Comparison of ENCODE assay signal across 14 mouse cellular contexts in the genomic region with DNA sequence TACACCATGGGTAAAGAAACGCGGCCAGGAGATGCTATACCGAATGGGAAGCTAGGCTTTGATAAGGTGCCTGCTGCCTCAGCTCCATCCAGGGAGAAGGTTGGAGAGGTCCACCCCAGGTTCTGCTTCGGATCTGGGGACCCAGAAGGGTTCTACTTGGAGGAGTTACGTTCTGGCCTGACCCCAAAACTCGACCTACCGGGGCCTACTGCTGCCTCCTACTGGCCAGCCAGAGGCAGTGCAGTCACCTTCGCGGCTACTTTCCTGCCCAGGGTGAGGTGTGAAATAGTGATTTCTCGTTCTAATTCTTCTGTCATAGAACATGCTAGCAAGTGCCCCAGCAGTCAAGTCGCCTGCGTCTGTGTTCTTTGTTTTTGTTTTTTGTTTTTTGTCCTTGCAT. TPM values are rescaled to one million over a fixed set of nuclear protein-coding genes. Genes with fewer than 3 reads are reported as not detected.
A peak's percentile ranks its signal among the peaks of the same experiment; 100 is the strongest.
DNase-seq lines count a peak whose midpoint lies in the region; ATAC-seq and TF ChIP-seq lines count a peak whose summit lies in the region.
"Had no signal": no experiment of that assay in that cellular context is flagged by ENCODE, and none has a peak within 500 bp of the region (broad histone marks: within the 10 kb centered on the region; RNA-seq: fewer than 3 reads in every experiment).

No protein-coding gene starts in this region.

- no peaks in the 10 kb centered on the region for H3K36me3 ChIP-seq in liver, adult 2 months (ENCODE audit: control insufficient read depth, insufficient read depth, low read length)
- no peaks in the 10 kb centered on the region for H3K36me3 ChIP-seq in liver, embryonic 12.5 days
- H3K36me3 ChIP-seq in CH12.LX (replicated peaks in 1 of 2; ENCODE audit: control insufficient read depth in 1 of 2, insufficient read depth in 1 of 2, low read length in 1 of 2), result no peaks in the 10 kb centered on the region
- H3K36me3 ChIP-seq: embryonic facial prominence, embryonic 12.5 days; heart, embryonic 15.5 days; liver, embryonic 15.5 days; midbrain, embryonic 12.5 days had no signal

- H3K4me1 ChIP-seq in liver, adult 2 months (ENCODE audit: control insufficient read depth, insufficient read depth, low read length), result peaks cover under 1% of the 10 kb centered on the region; the same call in 1 of the 2 replicates
- H3K4me1 ChIP-seq in liver, embryonic 12.5 days, result peaks cover 21% of the 10 kb centered on the region
- peaks cover 4 to 16% of the 10 kb centered on the region in 2 experiments; a peak in 2 of 4 replicates for H3K4me1 ChIP-seq in CH12.LX (ENCODE audit: control insufficient read depth in 1 of 2, insufficient read depth in 2 of 2)
- H3K4me1 ChIP-seq: embryonic facial prominence, embryonic 12.5 days had no signal

- TF ChIP-seq RAD21 in CH12.LX (IDR thresholded peaks at IDR 0.05; ENCODE audit: low read depth, low read length), result peak; percentile 24

- in situ Hi-C loops in CH12.LX (cut with MboI; ENCODE audit: low pct_ligation_motif_present, low pct_unique_long_range_greater_than_20kb, low sequenced_read_pairs), result no loop called here

- dilution Hi-C loops in CH12.LX (cut with MboI; ENCODE audit: extremely low pct_ligation_motif_present, extremely low pct_unique_long_range_greater_than_20kb, low sequenced_read_pairs), result no loop called here

- ATAC-seq in liver, embryonic 12.5 days, result no peak
- ATAC-seq in erythroblast, adult 5-6 weeks (replicated peaks; ENCODE audit: low FRiP score, poor library complexity, severe bottlenecking), result peak; percentile 68

- H3K4me3 ChIP-seq in liver, adult 2 months (ENCODE audit: insufficient read depth, low read depth, low read length), result no peak overlapping the region
- no peak overlapping the region for H3K4me3 ChIP-seq in liver, embryonic 12.5 days
- H3K4me3 ChIP-seq in CH12.LX (replicated peaks in 1 of 3; ENCODE audit: low read depth in 2 of 3, low read length in 2 of 3, poor library complexity in 1 of 3), result no peak overlapping the region
- H3K4me3 ChIP-seq: embryonic facial prominence, embryonic 12.5 days; heart, embryonic 15.5 days; liver, embryonic 15.5 days; midbrain, embryonic 12.5 days had no signal

- no peaks in the 10 kb centered on the region for H3K79me2 ChIP-seq in liver, adult 2 months (ENCODE audit: control insufficient read depth, insufficient read depth, low read length)
- H3K79me2 ChIP-seq in CH12.LX (replicated peaks; ENCODE audit: control insufficient read depth, extremely low read depth, insufficient read depth, poor library complexity, severe bottlenecking), result no peaks in the 10 kb centered on the region

- WGBS in liver, adult 2 months, result 79% methylated on average over 12 of the region's 12 CpGs
- 63% methylated on average over 12 of the region's 12 CpGs for WGBS in liver, embryonic 12.5 days (ENCODE audit: insufficient replicate concordance)

- no peak for TF ChIP-seq POLR2A in liver, adult 2 months (IDR thresholded peaks at IDR 0.05; ENCODE audit: extremely low read depth, insufficient read depth, low read length)
- no peak for TF ChIP-seq POLR2A in CH12.LX (IDR thresholded peaks at IDR 0.05; ENCODE audit: low read depth, low read length)

- peak; percentile 12 for DNase-seq in adrenal gland, postnatal 14 days
- DNase-seq in adrenal gland, postnatal 4 days (ENCODE audit: low spot score in 2 of 2), result no peak
- no peak for DNase-seq in liver, adult 2 months (ENCODE audit: extremely low read depth, low read depth, low spot score)
- DNase-seq in CH12.LX (ENCODE audit: extremely low read depth), result no peak
- no peak for DNase-seq in embryo, embryonic 10.5 days (ENCODE audit: low spot score)
- no peak for DNase-seq in right cerebral cortex, postnatal 4 days
- DNase-seq: cerebellum, adult 8-10 months; kidney, adult 18-20 months had no signal

- H3K27me3 ChIP-seq in liver, adult 2 months (ENCODE audit: control insufficient read depth, insufficient read depth, low read length), result no peaks in the 10 kb centered on the region
- no peaks in the 10 kb centered on the region for H3K27me3 ChIP-seq in liver, embryonic 12.5 days (replicated peaks)
- peaks cover 2% of the 10 kb centered on the region for H3K27me3 ChIP-seq in CH12.LX (replicated peaks)
- H3K27me3 ChIP-seq: embryonic facial prominence, embryonic 12.5 days; heart, embryonic 15.5 days; liver, embryonic 15.5 days; midbrain, embryonic 12.5 days had no signal

- no peak overlapping the region for H3K27ac ChIP-seq in liver, adult 2 months (replicated peaks; ENCODE audit: insufficient read depth, low read depth, low read length)
- no peak overlapping the region for H3K27ac ChIP-seq in liver, embryonic 12.5 days
- no peak overlapping the region for H3K27ac ChIP-seq in CH12.LX (ENCODE audit: insufficient read depth, low read depth)
- H3K27ac ChIP-seq: embryonic facial prominence, embryonic 12.5 days; heart, embryonic 15.5 days; liver, embryonic 15.5 days; midbrain, embryonic 12.5 days had no signal

- TF ChIP-seq EP300 in CH12.LX (IDR thresholded peaks at IDR 0.05; ENCODE audit: low read length), result no peak

- peak; percentile 81 for TF ChIP-seq CTCF in liver, adult 2 months (IDR thresholded peaks at IDR 0.05; ENCODE audit: low read depth, low read length)
- peak; percentile 65 to 68 for TF ChIP-seq CTCF in CH12.LX (conservative IDR thresholded peaks at IDR 0.05 in 1 of 2, IDR thresholded peaks at IDR 0.05 in 1 of 2; ENCODE audit: low read depth in 2 of 2, low read length in 2 of 2)

- H3K4me2 ChIP-seq in liver, embryonic 12.5 days, result no peak overlapping the region
- H3K4me2 ChIP-seq in CH12.LX (ENCODE audit: insufficient read depth, low read depth, poor library complexity, severe bottlenecking), result no peak overlapping the region
- H3K4me2 ChIP-seq: embryonic facial prominence, embryonic 12.5 days; heart, embryonic 15.5 days; liver, embryonic 15.5 days; midbrain, embryonic 12.5 days had no signal

- H3K9ac ChIP-seq in liver, adult 2 months (ENCODE audit: low read depth, low read length), result no peak overlapping the region
- H3K9ac ChIP-seq in liver, embryonic 12.5 days, result no peak overlapping the region
- H3K9ac ChIP-seq in CH12.LX (ENCODE audit: insufficient read depth, low read depth), result no peak overlapping the region
- H3K9ac ChIP-seq: embryonic facial prominence, embryonic 12.5 days; heart, embryonic 15.5 days; liver, embryonic 15.5 days; midbrain, embryonic 12.5 days had no signal

- no peaks in the 10 kb centered on the region for H3K9me3 ChIP-seq in liver, embryonic 12.5 days (replicated peaks)
- H3K9me3 ChIP-seq in CH12.LX (replicated peaks; ENCODE audit: low read length), result no peaks in the 10 kb centered on the region
- H3K9me3 ChIP-seq: embryonic facial prominence, embryonic 12.5 days; heart, embryonic 15.5 days; liver, embryonic 15.5 days; midbrain, embryonic 12.5 days had no signal

TF ChIP-seq in CH12.LX, 34 proteins besides CTCF, POLR2A, EP300 and RAD21:
- no peak for TF ChIP-seq CHD2 (IDR thresholded peaks at IDR 0.05; ENCODE audit: low read length)
- peak; percentile 29 for TF ChIP-seq SMC3 (IDR thresholded peaks at IDR 0.05; ENCODE audit: low read depth, low read length)
- TF ChIP-seq POLR2AphosphoS2 (IDR thresholded peaks at IDR 0.05; ENCODE audit: low read depth, low read length), result no peak

RNA-seq across cellular contexts. Expression of gene Gm11627, which starts 11.1 kb away (rescaled TPM):
- 0.44 and 0.60 TPM in 2 replicates for total RNA-seq in adrenal gland, postnatal 14 days (2021)
- total RNA-seq in adrenal gland, postnatal 4 days (2021), result 1 to 10 TPM; 1.4 to 1.9 TPM
- not detected in 2 replicates for total RNA-seq in liver, adult 2 months (2014; rRNA removed)
- polyA plus RNA-seq in liver, adult 2 months (2012; rRNA removed), result not detected in 2 replicates
- polyA plus RNA-seq in liver, embryonic 12.5 days (2016; fragmentation: Nextera tagmentation; extraction: Ambion mirVana), result 0.51 and 0.96 TPM in 2 replicates
- total RNA-seq in CH12.LX (2012; rRNA removed) (0.42 TPM in 1 of 2 replicates, not detected in the other), CH12.LX (2014; rRNA removed) (0.46 and 0.63 TPM in 2 replicates)
- polyA plus RNA-seq in CH12.LX (2012; ENCODE audit: insufficient read length, low read depth), result 0.38 TPM in 1 of 2 replicates, not detected in the other
- not detected in 2 replicates for total RNA-seq in erythroblast, adult 5-6 weeks (2015; ENCODE audit: low replicate concordance)
- not detected in 2 replicates for total RNA-seq in erythroblast, adult 5-6 weeks (2017; ENCODE audit: low replicate concordance)

RNA-seq across cellular contexts. Expression of gene Gpatch8, which starts 12.0 kb away (rescaled TPM):
- 29.7 and 29.9 TPM in 2 replicates for total RNA-seq in adrenal gland, postnatal 14 days (2021)
- total RNA-seq in adrenal gland, postnatal 4 days (2021), result 10 to 100 TPM; 41.5 to 45.8 TPM
- total RNA-seq in liver, adult 2 months (2014; rRNA removed), result 9.2 TPM in 2 replicates
- polyA plus RNA-seq in liver, adult 2 months (2012; rRNA removed), result 5.1 and 6.0 TPM in 2 replicates
- 25.8 and 26.5 TPM in 2 replicates for polyA plus RNA-seq in liver, embryonic 12.5 days (2016; fragmentation: Nextera tagmentation; extraction: Ambion mirVana)
- total RNA-seq in CH12.LX (2012; rRNA removed) (15.4 and 16.6 TPM in 2 replicates), CH12.LX (2014; rRNA removed) (10.2 and 11.5 TPM in 2 replicates)
- polyA plus RNA-seq in CH12.LX (2012; ENCODE audit: insufficient read length, low read depth), result 24.7 and 27.4 TPM in 2 replicates
- total RNA-seq in erythroblast, adult 5-6 weeks (2015; ENCODE audit: low replicate concordance), result 28.6 and 32.3 TPM in 2 replicates
- 59.6 and 66.8 TPM in 2 replicates for total RNA-seq in erythroblast, adult 5-6 weeks (2017; ENCODE audit: low replicate concordance)

RNA-seq across cellular contexts. Expression of gene Fzd2, which starts 36.0 kb away (rescaled TPM):
- 4.0 and 4.4 TPM in 2 replicates for total RNA-seq in adrenal gland, postnatal 14 days (2021)
- total RNA-seq in adrenal gland, postnatal 4 days (2021), result 10 to 100 TPM; 11.9 to 16.3 TPM
- 0.07 and 0.09 TPM in 2 replicates for total RNA-seq in liver, adult 2 months (2014; rRNA removed)
- polyA plus RNA-seq in liver, adult 2 months (2012; rRNA removed), result 0.19 and 0.24 TPM in 2 replicates
- polyA plus RNA-seq in liver, embryonic 12.5 days (2016; fragmentation: Nextera tagmentation; extraction: Ambion mirVana), result 3.5 and 4.7 TPM in 2 replicates
- total RNA-seq in CH12.LX (2012; rRNA removed), result 0.08 and 0.13 TPM in 2 replicates
- 0.23 and 0.35 TPM in 2 replicates for total RNA-seq in CH12.LX (2014; rRNA removed)
- 0.15 and 0.20 TPM in 2 replicates for polyA plus RNA-seq in CH12.LX (2012; ENCODE audit: insufficient read length, low read depth)
- not detected in 2 replicates for total RNA-seq in erythroblast, adult 5-6 weeks (2015; ENCODE audit: low replicate concordance)
- not detected in 2 replicates for total RNA-seq in erythroblast, adult 5-6 weeks (2017; ENCODE audit: low replicate concordance)
